Mouse (Mus musculus): Measurements from ENCODE around the gene BC055324. TPM values are rescaled to one million over a fixed set of nuclear protein-coding genes. Genes with fewer than 3 reads are reported as not detected.

The BC055324 gene
- total and polyA plus RNA-seq, 2 experiments from 2014 or later = 1.8 to 5.6 TPM

DNA sequence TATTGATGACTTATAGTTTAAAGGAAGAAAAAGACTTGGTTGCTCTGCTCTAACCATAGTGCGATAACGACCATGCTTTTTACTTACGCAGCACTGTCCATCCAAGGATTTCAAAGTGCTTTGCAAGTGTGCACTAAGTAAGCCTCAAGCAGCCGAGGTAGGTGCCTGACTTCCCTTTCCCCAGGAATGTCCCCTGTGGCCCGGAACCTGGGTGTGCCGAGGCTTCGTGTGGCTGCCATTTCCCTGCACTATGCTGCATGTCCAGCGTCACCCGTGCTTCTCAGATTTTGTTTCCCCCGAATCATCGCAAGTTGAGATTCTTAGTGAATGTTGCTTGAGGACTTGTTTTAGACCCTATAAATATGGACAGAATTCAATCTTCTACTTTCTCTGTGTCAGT, 82.6 kb downstream of the BC055324 start:
- no peak overlapping the region for H3K4me3 ChIP-seq (ENCODE audit: low read depth, low read length)
- H3K9me3 ChIP-seq (ENCODE audit: low read length) = no peaks in the 10 kb centered on the region
- no peak overlapping the region for H3K9ac ChIP-seq (replicated peaks; ENCODE audit: low read length, poor library complexity, severe bottlenecking)
- H3K36me3 ChIP-seq (ENCODE audit: insufficient read depth, low read length) = peaks cover 5% of the 10 kb centered on the region; the same call in 1 of the 2 replicates
- H3K27ac ChIP-seq (ENCODE audit: low read depth, low read length) = no peak overlapping the region
- no peaks in the 10 kb centered on the region for H3K4me1 ChIP-seq (ENCODE audit: insufficient read depth, low read length)
- no peak for DNase-seq (ENCODE audit: low spot score)
- no peaks in the 10 kb centered on the region for H3K27me3 ChIP-seq (ENCODE audit: insufficient read depth, low read length)
- ATAC-seq (ENCODE audit: low FRiP score) = no peak
- H3K4me2 ChIP-seq (ENCODE audit: low read depth, low read length, poor library complexity, severe bottlenecking) = no peak overlapping the region
- no peak for TF ChIP-seq CTCF (IDR thresholded peaks at IDR 0.05)
- WGBS = 91% methylated on average over 11 of the region's 11 CpGs

DNA sequence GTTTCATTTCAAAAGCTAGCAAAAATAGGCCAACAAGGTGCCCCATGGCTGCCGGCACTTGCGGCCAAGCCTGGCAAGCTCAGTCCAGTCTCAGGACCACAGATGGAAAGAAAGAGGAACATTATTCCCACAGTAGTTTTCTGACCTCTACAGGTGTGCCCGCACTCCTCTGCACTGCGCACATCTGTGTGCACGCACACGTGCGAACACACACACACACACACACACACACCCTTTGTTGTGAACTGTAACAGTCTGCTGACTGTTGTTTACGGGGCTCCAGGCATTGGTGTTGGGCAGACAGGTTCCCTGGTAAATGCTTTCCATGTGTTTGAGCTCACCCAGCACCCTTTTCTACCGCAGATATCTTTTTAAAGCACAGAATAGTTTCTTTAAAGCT, 83.8 kb downstream of the BC055324 start:
- H3K9ac ChIP-seq (replicated peaks; ENCODE audit: low read length, poor library complexity, severe bottlenecking) = no peak overlapping the region
- no peak overlapping the region for H3K4me3 ChIP-seq (ENCODE audit: low read depth, low read length)
- no peak for ATAC-seq (ENCODE audit: low FRiP score)

DNA sequence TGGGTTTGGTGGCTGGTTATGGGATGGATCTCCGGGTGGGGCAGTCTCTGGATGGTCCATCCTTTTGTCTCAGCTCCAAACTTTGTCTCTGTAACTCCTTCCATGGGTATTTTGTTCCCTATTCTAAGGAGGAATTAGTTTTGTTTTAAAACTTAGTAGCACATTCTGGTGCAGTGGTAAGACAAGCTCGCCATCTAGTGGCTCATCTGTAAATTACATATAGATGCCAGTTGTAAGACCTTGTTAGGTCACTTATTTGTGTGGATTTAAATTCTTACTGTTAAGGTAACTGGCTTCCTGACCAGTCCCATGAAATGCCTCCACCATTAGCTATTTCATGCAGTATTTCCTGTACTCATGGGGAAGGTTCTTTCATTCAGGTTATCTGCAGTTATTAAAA, 84.3 kb downstream of the BC055324 start:
- Histone ChIP-seq H3K9ac (replicated peaks; ENCODE audit: low read length, poor library complexity, severe bottlenecking) (no peak overlapping the region), H3K27ac (ENCODE audit: low read depth, low read length) (no peak overlapping the region), H3K36me3 (ENCODE audit: insufficient read depth, low read length) (peaks cover 12% of the 10 kb centered on the region; the same call in 1 of the 2 replicates), H3K4me3 (ENCODE audit: low read depth, low read length) (no peak overlapping the region), H3K9me3 (ENCODE audit: low read length) (no peaks in the 10 kb centered on the region), H3K4me1 (ENCODE audit: insufficient read depth, low read length) (no peaks in the 10 kb centered on the region), H3K27me3 (ENCODE audit: insufficient read depth, low read length) (no peaks in the 10 kb centered on the region), H3K4me2 (ENCODE audit: low read depth, low read length, poor library complexity, severe bottlenecking) (no peak overlapping the region)
- WGBS = 13% methylated on average over 2 of the region's 2 CpGs
- ATAC-seq (ENCODE audit: low FRiP score) = no peak; the same call in 1 of the 2 replicates
- peak; percentile 76 for DNase-seq (ENCODE audit: low spot score)
- peak; percentile 82 for TF ChIP-seq CTCF (IDR thresholded peaks at IDR 0.05)

More for the DNA sequence above, 83.8 kb downstream of the BC055324 start:
- 95% methylated on average over 9 of the region's 9 CpGs for WGBS
- no peak for DNase-seq (ENCODE audit: low spot score)
- no peaks in the 10 kb centered on the region for H3K27me3 ChIP-seq (ENCODE audit: insufficient read depth, low read length)
- H3K36me3 ChIP-seq (ENCODE audit: insufficient read depth, low read length) = peaks cover 10% of the 10 kb centered on the region; the same call in 1 of the 2 replicates
- no peak overlapping the region for H3K27ac ChIP-seq (ENCODE audit: low read depth, low read length)
- H3K9me3 ChIP-seq (ENCODE audit: low read length) = no peaks in the 10 kb centered on the region
- no peak for TF ChIP-seq CTCF (IDR thresholded peaks at IDR 0.05)
- no peaks in the 10 kb centered on the region for H3K4me1 ChIP-seq (ENCODE audit: insufficient read depth, low read length)
- H3K4me2 ChIP-seq (ENCODE audit: low read depth, low read length, poor library complexity, severe bottlenecking) = no peak overlapping the region

DNA sequence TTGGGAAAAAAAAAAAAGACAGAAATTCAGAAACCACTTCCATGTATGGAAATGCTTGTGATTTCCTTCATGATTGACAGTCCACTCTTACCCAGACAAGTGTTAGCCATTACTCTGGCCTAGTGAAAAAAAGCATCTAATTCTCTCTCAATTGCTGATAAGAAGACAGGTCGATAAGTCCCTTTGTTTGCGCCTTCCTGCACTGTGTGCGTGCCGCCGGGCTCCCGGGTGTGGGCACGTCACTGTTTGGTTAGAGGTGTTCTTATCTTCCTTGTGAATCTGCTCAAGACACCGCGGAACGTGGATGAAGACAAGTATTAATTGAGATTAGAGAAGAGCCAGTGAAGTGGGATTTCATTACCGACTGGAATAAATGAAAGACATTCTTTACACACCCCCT, 86.2 kb downstream of the BC055324 start:
- no peak for TF ChIP-seq CTCF (IDR thresholded peaks at IDR 0.05)
- ATAC-seq (ENCODE audit: low FRiP score) = no peak
- Histone ChIP-seq H3K9me3 (ENCODE audit: low read length) (no peaks in the 10 kb centered on the region), H3K4me2 (ENCODE audit: low read depth, low read length, poor library complexity, severe bottlenecking) (no peak overlapping the region), H3K4me3 (ENCODE audit: low read depth, low read length) (no peak overlapping the region), H3K4me1 (ENCODE audit: insufficient read depth, low read length) (no peaks in the 10 kb centered on the region), H3K27me3 (ENCODE audit: insufficient read depth, low read length) (no peaks in the 10 kb centered on the region), H3K9ac (replicated peaks; ENCODE audit: low read length, poor library complexity, severe bottlenecking) (no peak overlapping the region), H3K36me3 (ENCODE audit: insufficient read depth, low read length) (peaks cover 12% of the 10 kb centered on the region; the same call in 1 of the 2 replicates), H3K27ac (ENCODE audit: low read depth, low read length) (no peak overlapping the region)
- WGBS = 61% methylated on average over 11 of the region's 11 CpGs
- DNase-seq (ENCODE audit: low spot score) = no peak

DNA sequence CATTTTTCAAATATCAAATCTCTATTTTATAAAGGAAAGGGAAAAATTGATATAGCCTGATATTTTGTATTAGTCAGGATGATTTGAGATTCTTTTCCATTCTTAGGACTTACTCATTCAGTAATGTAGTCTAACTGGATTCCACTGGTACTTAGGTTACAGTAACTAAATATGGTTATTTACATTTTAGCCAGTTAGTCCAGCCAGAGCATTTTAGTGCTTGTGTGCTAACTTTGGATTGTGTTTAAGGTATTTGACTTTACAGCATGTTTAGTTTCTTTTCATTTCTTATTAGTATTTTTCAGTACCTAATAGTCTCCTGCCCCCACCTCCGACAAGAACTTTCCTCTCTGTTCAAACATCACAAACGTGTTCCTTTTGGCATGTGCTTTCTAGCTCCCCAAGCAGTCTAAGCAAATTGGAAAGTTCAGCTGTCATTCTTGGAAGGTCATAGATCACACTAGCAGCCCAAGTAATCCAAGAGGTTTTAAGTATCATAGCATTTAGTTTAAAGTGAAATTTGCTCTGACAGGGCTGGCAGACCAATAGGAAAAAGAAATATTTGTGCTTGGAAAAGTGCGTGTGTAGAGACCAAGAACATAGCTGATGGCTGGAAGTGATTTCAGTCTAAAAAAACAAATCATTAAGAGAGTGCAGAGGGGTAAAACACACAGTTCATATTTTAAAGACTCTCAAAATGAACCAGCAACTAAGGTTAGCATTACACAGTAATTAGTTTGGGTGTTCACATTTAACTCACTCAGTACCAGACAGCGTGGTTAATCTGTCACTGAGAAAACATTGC, 87.4 kb downstream of the BC055324 start:
- Histone ChIP-seq H3K4me2 (ENCODE audit: low read depth, low read length, poor library complexity, severe bottlenecking) (no peak overlapping the region), H3K9me3 (ENCODE audit: low read length) (no peaks in the 10 kb centered on the region), H3K4me1 (ENCODE audit: insufficient read depth, low read length) (no peaks in the 10 kb centered on the region), H3K27me3 (ENCODE audit: insufficient read depth, low read length) (no peaks in the 10 kb centered on the region), H3K36me3 (ENCODE audit: insufficient read depth, low read length) (peaks cover 12% of the 10 kb centered on the region; the same call in 1 of the 2 replicates), H3K27ac (ENCODE audit: low read depth, low read length) (no peak overlapping the region), H3K4me3 (ENCODE audit: low read depth, low read length) (no peak overlapping the region), H3K9ac (replicated peaks; ENCODE audit: low read length, poor library complexity, severe bottlenecking) (no peak overlapping the region)
- 81% methylated on average over 4 of the region's 4 CpGs for WGBS
- ATAC-seq (ENCODE audit: low FRiP score) = no peak
- DNase-seq (ENCODE audit: low spot score) = no peak
- TF ChIP-seq CTCF (IDR thresholded peaks at IDR 0.05) = no peak

- Histone ChIP-seq H3K4me2 (ENCODE audit: low read depth, low read length, poor library complexity, severe bottlenecking) (no peak overlapping the region), H3K27me3 (ENCODE audit: insufficient read depth, low read length) (no peaks in the 10 kb centered on the region), H3K9me3 (ENCODE audit: low read length) (no peaks in the 10 kb centered on the region), H3K9ac (replicated peaks; ENCODE audit: low read length, poor library complexity, severe bottlenecking) (no peak overlapping the region), H3K4me1 (ENCODE audit: insufficient read depth, low read length) (no peaks in the 10 kb centered on the region), H3K4me3 (ENCODE audit: low read depth, low read length) (no peak overlapping the region), H3K36me3 (ENCODE audit: insufficient read depth, low read length) (peaks cover 9% of the 10 kb centered on the region; the same call in 1 of the 2 replicates), H3K27ac (ENCODE audit: low read depth, low read length) (no peak overlapping the region)
- TF ChIP-seq CTCF (IDR thresholded peaks at IDR 0.05) = no peak
- ATAC-seq (ENCODE audit: low FRiP score) (no peak), DNase-seq (ENCODE audit: low spot score) (no peak)
- 96% methylated on average over 3 of the region's 3 CpGs for WGBS
Observed at GRCm38 (mm10) chr1:163903411-163903810, 91.2 kb downstream of the BC055324 start.

All from midbrain, postnatal 0 days (tissue).